Mouse (Mus musculus): Measurements from ENCODE around the gene Olfr203. TPM values are rescaled to one million over a fixed set of nuclear protein-coding genes. Genes with fewer than 3 reads are reported as not detected.
"Not testable (repeated sequence)": the region's sequence is repeated elsewhere in the genome, so short reads cannot be mapped to it uniquely, and the experiment has no call there.

The Olfr203 gene
- polyA plus RNA-seq (2015; fragmentation: Nextera tagmentation; extraction: Ambion mirVana) = not detected in 2 replicates

DNA sequence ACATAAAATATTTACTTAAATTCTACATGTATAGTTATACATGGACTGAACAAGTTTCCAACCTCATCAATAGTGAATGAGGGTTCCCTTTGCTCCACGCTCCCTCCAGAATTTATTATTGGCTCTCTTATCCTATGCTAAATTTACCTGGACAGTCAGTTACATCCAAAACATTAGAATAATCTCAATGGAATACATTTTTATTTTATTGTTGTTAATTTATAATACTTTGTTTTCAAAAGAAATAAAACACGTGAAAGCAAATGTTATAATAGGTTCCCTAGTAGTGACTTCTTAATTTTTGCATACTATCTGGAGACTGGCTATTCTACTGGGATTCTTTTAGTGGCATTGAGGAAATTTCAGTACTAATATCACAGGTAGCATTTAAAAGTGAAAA lies at the start of gene Olfr203:
Olfr203 (plus strand) TSS at position 301 of the 400 bp plus-strand sequence.
- H3K27me3 ChIP-seq (replicated peaks) = no peaks in the 10 kb centered on the region
- no peaks in the 10 kb centered on the region for H3K36me3 ChIP-seq
- no peaks in the 10 kb centered on the region for H3K4me1 ChIP-seq
- ATAC-seq (ENCODE audit: extremely low read depth, insufficient number of reproducible peaks, low FRiP score, low TSS enrichment) = no peak
- H3K9me3 ChIP-seq = no peaks in the 10 kb centered on the region
- H3K9ac ChIP-seq = no peak within 1 kb of the TSS
- H3K4me2 ChIP-seq = no peak within 1 kb of the TSS
- WGBS = 66% methylated on average over 2 of the region's 2 CpGs
- no peak within 1 kb of the TSS for H3K27ac ChIP-seq (replicated peaks)
- H3K4me3 ChIP-seq = no peak within 1 kb of the TSS

GRCm38 (mm10) chr16:59249684-59250083 lies 49.0 kb upstream of the Olfr203 start:
- no peak overlapping the region for H3K4me3 ChIP-seq
- no peaks in the 10 kb centered on the region for H3K9me3 ChIP-seq
- H3K36me3 ChIP-seq = no peaks in the 10 kb centered on the region
- H3K27me3 ChIP-seq (replicated peaks) = no peaks in the 10 kb centered on the region
- H3K9ac ChIP-seq = no peak overlapping the region
- 76% methylated on average over 17 of the region's 17 CpGs for WGBS
- no peaks in the 10 kb centered on the region for H3K4me1 ChIP-seq
- no peak overlapping the region for H3K4me2 ChIP-seq
- H3K27ac ChIP-seq (replicated peaks) = no peak overlapping the region
- no peak for ATAC-seq (ENCODE audit: extremely low read depth, insufficient number of reproducible peaks, low FRiP score, low TSS enrichment)

DNA sequence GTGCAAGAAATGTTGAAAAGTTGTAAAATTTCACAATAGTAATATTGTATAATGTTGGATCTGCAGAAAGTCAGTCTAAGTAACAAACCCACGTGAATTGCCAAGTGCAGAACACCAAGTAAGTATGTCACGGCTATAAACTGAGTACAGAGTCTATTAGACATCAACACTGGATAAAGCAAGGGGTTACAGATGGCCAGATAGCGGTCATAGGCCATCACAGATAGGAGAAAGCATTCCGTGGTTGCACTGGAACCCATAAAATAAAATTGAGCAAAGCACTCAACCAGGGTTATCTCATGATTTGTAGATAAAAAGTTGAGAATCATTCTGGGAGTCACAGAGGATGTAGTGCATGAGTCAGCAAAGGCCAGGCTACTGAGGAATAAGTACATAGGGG lies 29.6 kb upstream of the Olfr203 start:
- ATAC-seq (ENCODE audit: extremely low read depth, insufficient number of reproducible peaks, low FRiP score, low TSS enrichment); H3K27me3 ChIP-seq (replicated peaks); H3K9ac ChIP-seq; H3K36me3 ChIP-seq; H3K4me3 ChIP-seq; H3K4me2 ChIP-seq; H3K27ac ChIP-seq (replicated peaks); H3K9me3 ChIP-seq; H3K4me1 ChIP-seq: not testable (repeated sequence)
- 61% methylated on average over 4 of the region's 4 CpGs for WGBS

DNA sequence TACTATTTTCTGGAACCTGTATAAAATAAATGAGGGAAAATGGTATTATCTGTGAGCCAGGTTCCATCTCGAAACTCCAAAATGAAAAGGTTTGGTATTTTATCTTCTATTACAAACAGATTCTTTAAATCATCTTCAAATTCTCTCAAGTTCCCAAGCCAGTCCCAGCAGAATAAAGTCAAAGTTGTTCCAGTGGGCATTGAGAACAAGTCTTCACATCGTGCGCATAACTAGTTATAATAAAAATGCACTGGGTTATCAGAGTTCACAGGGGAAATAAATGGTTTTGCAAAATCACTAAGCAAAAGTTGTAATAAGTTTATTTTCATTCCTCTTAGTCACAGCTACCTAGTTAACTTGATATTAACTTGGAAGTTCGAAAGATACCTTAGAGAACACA lies 26.1 kb upstream of the Olfr203 start, which contains the start of gene Olfr201:
Olfr201 (minus strand) TSS at position 101 of the 400 bp plus-strand sequence.
- ATAC-seq (ENCODE audit: extremely low read depth, insufficient number of reproducible peaks, low FRiP score, low TSS enrichment); H3K4me2 ChIP-seq; H3K27ac ChIP-seq (replicated peaks); H3K9ac ChIP-seq; H3K4me1 ChIP-seq; H3K36me3 ChIP-seq; H3K27me3 ChIP-seq (replicated peaks); H3K9me3 ChIP-seq; H3K4me3 ChIP-seq: not testable (repeated sequence)
- 75% methylated on average over 4 of the region's 4 CpGs for WGBS

DNA sequence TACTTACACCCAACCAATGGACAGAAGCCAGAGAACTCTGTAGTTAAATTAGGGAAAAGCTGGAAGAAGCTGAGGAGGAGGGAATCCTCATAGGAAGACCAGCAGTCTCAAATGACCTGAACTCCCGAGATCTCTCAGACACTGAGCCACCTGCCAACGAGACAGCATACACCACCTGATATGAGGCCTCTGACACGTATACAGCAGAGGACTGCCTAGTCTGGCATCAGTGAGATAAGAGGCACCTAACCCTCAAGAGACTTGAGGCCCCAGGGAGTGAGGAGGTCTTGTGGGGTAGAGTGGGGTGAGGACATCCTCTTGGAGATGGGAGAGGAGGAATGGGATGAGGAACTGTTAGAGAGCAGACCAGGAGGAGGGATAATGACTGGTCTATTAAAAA lies 18.1 kb upstream of the Olfr203 start:
- Histone ChIP-seq H3K27me3 (replicated peaks) (no peaks in the 10 kb centered on the region), H3K36me3 (no peaks in the 10 kb centered on the region), H3K4me2 (no peak overlapping the region), H3K9me3 (no peaks in the 10 kb centered on the region), H3K9ac (no peak overlapping the region), H3K4me3 (no peak overlapping the region), H3K27ac (replicated peaks) (no peak overlapping the region), H3K4me1 (no peaks in the 10 kb centered on the region)
- WGBS = 38% methylated on average over 3 of the region's 3 CpGs
- ATAC-seq (ENCODE audit: extremely low read depth, insufficient number of reproducible peaks, low FRiP score, low TSS enrichment) = no peak

DNA sequence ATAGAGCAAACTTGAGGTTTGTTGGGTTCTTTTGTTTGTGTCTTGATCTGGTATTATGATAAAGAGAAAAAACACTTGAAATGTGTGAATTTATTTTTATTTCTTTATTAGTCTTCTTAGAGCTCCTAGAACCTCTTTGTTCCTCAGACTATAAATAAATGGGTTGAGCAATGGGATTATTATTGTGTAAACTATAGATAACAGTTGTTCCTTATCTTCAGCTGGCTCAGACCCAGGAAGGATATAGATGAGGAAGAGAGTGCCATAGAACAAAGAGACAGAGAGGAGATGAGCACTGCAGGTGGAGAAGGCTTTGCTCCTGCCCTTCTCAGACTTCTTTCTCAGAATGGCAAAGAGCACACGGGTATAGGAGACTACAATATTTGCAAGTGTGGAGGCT lies 15.2 kb upstream of the Olfr203 start:
- no peak overlapping the region for H3K4me2 ChIP-seq
- H3K36me3 ChIP-seq = no peaks in the 10 kb centered on the region
- H3K27ac ChIP-seq (replicated peaks) = no peak overlapping the region
- H3K9ac ChIP-seq = no peak overlapping the region
- H3K27me3 ChIP-seq (replicated peaks) = no peaks in the 10 kb centered on the region
- H3K4me1 ChIP-seq = no peaks in the 10 kb centered on the region
- ATAC-seq (ENCODE audit: extremely low read depth, insufficient number of reproducible peaks, low FRiP score, low TSS enrichment) = no peak
- no peak overlapping the region for H3K4me3 ChIP-seq
- WGBS = 44% methylated on average over 1 of the region's 1 CpGs
- H3K9me3 ChIP-seq = no peaks in the 10 kb centered on the region

DNA sequence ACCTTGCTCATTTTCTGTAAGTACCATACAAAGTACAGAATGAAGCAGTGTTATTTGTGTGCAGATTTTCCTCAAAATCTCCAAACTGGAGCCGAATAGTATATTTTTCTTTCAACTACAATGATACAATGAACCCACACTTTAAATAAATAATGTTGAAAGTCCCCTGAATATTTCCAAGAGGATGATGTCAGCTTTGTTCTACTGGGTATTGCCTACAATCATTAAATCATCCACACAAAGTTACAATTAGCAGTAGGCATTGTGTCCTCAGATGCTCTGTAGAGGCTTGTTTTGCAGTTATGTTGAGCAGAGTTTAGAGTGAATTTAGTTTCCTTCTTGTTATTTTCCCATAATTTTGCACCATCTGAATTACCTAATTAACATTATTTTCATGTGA lies 12.0 kb upstream of the Olfr203 start, which contains the start of gene Olfr202:
Olfr202 (minus strand) TSS at position 101 of the 400 bp plus-strand sequence.
- H3K27ac ChIP-seq (replicated peaks) = no peak within 1 kb of the TSS
- H3K9me3 ChIP-seq = no peaks in the 10 kb centered on the region
- no peaks in the 10 kb centered on the region for H3K27me3 ChIP-seq (replicated peaks)
- no peak for ATAC-seq (ENCODE audit: extremely low read depth, insufficient number of reproducible peaks, low FRiP score, low TSS enrichment)
- no peak within 1 kb of the TSS for H3K9ac ChIP-seq
- H3K4me1 ChIP-seq = no peaks in the 10 kb centered on the region
- H3K36me3 ChIP-seq = no peaks in the 10 kb centered on the region
- 76% methylated on average over 1 of the region's 1 CpGs for WGBS
- no peak within 1 kb of the TSS for H3K4me2 ChIP-seq
- no peak within 1 kb of the TSS for H3K4me3 ChIP-seq

GRCm38 (mm10) chr16:59287576-59287975 lies 11.1 kb upstream of the Olfr203 start:
- WGBS = 73% methylated on average over 9 of the region's 9 CpGs
- not testable (repeated sequence) for H3K27me3 ChIP-seq (replicated peaks); H3K4me1 ChIP-seq; H3K36me3 ChIP-seq; H3K9me3 ChIP-seq; H3K9ac ChIP-seq; H3K27ac ChIP-seq (replicated peaks); H3K4me3 ChIP-seq; ATAC-seq (ENCODE audit: extremely low read depth, insufficient number of reproducible peaks, low FRiP score, low TSS enrichment); H3K4me2 ChIP-seq

DNA sequence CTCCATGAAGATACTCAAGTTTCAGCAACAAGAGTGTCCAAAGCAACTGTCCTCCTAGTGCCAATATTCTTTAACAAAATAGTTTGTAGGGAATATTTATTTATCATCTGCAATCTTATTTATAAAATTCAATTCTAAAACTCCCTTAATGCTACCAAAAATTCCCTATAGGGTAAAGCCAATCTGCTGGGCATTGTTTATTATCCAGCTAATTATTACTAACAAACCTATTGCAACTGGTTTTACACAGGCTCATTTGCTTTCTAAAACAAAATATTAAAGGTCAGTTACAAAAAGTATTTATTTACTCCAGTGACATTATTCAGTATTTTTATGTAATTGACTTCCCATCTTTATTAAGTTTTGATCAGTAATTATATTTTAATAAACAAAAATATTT lies 19.5 kb downstream of the Olfr203 start, which contains the start of gene Olfr204:
Olfr204 (minus strand) TSS at position 101 of the 400 bp plus-strand sequence.
- Histone ChIP-seq H3K9me3 (no peaks in the 10 kb centered on the region), H3K4me3 (no peak within 1 kb of the TSS), H3K9ac (no peak within 1 kb of the TSS), H3K27ac (replicated peaks) (no peak within 1 kb of the TSS), H3K36me3 (no peaks in the 10 kb centered on the region), H3K27me3 (replicated peaks) (no peaks in the 10 kb centered on the region), H3K4me1 (no peaks in the 10 kb centered on the region), H3K4me2 (no peak within 1 kb of the TSS)
- ATAC-seq (ENCODE audit: extremely low read depth, insufficient number of reproducible peaks, low FRiP score, low TSS enrichment) = no peak

- not testable (repeated sequence) for H3K4me2 ChIP-seq; H3K9me3 ChIP-seq; H3K4me3 ChIP-seq; H3K4me1 ChIP-seq; H3K27ac ChIP-seq (replicated peaks); H3K27me3 ChIP-seq (replicated peaks); H3K36me3 ChIP-seq; ATAC-seq (ENCODE audit: extremely low read depth, insufficient number of reproducible peaks, low FRiP score, low TSS enrichment); H3K9ac ChIP-seq
- 41% methylated on average over 1 of the region's 1 CpGs for WGBS
Observed at GRCm38 (mm10) chr16:59323262-59323661, 24.6 kb downstream of the Olfr203 start.

GRCm38 (mm10) chr16:59331038-59331437 lies 32.4 kb downstream of the Olfr203 start, which contains the start of gene Olfr205:
Olfr205 (minus strand) TSS chr16:59331138.
- Histone ChIP-seq H3K4me1 (no peaks in the 10 kb centered on the region), H3K27ac (replicated peaks) (no peak within 1 kb of the TSS), H3K27me3 (replicated peaks) (no peaks in the 10 kb centered on the region), H3K36me3 (no peaks in the 10 kb centered on the region), H3K9me3 (0 out of 2 replicates have a peak, but pooled peaks cover 4% of the 10 kb centered on the region), H3K4me2 (no peak within 1 kb of the TSS), H3K9ac (no peak within 1 kb of the TSS), H3K4me3 (no peak within 1 kb of the TSS)
- no peak for ATAC-seq (ENCODE audit: extremely low read depth, insufficient number of reproducible peaks, low FRiP score, low TSS enrichment)

DNA sequence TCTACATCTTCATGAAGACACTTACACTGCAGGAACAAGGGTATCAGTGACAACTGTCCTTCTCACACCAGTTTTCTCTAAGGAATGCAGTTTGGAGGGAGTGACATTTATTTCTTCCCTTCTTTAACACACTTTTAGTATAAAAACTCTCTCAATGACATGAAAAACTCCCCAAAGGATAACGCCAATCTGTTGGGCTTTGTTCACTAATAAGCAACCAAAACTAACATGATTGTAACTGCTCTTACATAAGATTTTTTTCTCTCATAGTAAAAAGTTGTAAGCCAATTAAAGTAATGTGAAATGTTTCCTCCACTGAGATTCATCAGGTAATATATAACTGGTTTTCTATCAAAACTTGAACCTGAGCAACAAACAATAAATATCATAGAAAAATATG lies 50.5 kb downstream of the Olfr203 start, which contains the start of gene Olfr206:
Olfr206 (minus strand) TSS at position 101 of the 400 bp plus-strand sequence.
- no peak within 1 kb of the TSS for H3K4me3 ChIP-seq
- no peaks in the 10 kb centered on the region for H3K9me3 ChIP-seq
- H3K27me3 ChIP-seq (replicated peaks) = no peaks in the 10 kb centered on the region
- no peak within 1 kb of the TSS for H3K9ac ChIP-seq
- no peak for ATAC-seq (ENCODE audit: extremely low read depth, insufficient number of reproducible peaks, low FRiP score, low TSS enrichment)
- no peaks in the 10 kb centered on the region for H3K4me1 ChIP-seq
- H3K36me3 ChIP-seq = no peaks in the 10 kb centered on the region
- no peak within 1 kb of the TSS for H3K27ac ChIP-seq (replicated peaks)
- no peak within 1 kb of the TSS for H3K4me2 ChIP-seq
- 70% methylated on average over 1 of the region's 1 CpGs for WGBS
